Mouse (Mus musculus) ES-E14 (cell line): ENCODE measurements around the gene Jmjd8. TPM values are rescaled to one million over a fixed set of nuclear protein-coding genes. Genes with fewer than 3 reads are reported as not detected.

Experiments
- DNase-seq: peaks from one replicate; pipeline ENCODE4 v3.0.0-alpha.2; 2013; ENCODE audit warnings: low read depth, low spot score
- H3K27ac ChIP-seq: 2 replicates; pipeline ENCODE4 v1.5.1; 2012; ENCODE audit warnings: low read depth, mild to moderate bottlenecking, low read length, moderate library complexity, mixed read lengths; ENCODE audit not compliant: poor library complexity, insufficient read depth, severe bottlenecking
- H3K36me3 ChIP-seq: 2 replicates; pipeline ENCODE4 v1.6.1; 2012; ENCODE audit warnings: mild to moderate bottlenecking, low read length, moderate library complexity, mixed read lengths; ENCODE audit not compliant: control insufficient read depth, poor library complexity, insufficient read depth, severe bottlenecking
- H3K4me1 ChIP-seq, 2 experiments: fragments of 150-350 bp in 1 of 2; sonication (generic) in 1 of 2; 2 replicates each; pipeline ENCODE4 v1.6.1; 2012; ENCODE audit warnings: low read length in 2 of 2, mild to moderate bottlenecking in 1 of 2, mixed read lengths in 1 of 2; ENCODE audit not compliant: control insufficient read depth in 2 of 2, insufficient read depth in 2 of 2, poor library complexity in 1 of 2
- H3K4me3 ChIP-seq, 2 experiments: fragments of 150-350 bp in 1 of 2; sonication (generic) in 1 of 2; 2 replicates each; pipeline ENCODE4 v1.5.1; 2012; ENCODE audit warnings: low read length in 2 of 2, low read depth in 1 of 2, mild to moderate bottlenecking in 1 of 2, mixed read lengths in 1 of 2; ENCODE audit not compliant: insufficient read depth in 1 of 2, poor library complexity in 1 of 2, severe bottlenecking in 1 of 2
- H3K9ac ChIP-seq: 2 replicates; pipeline ENCODE4 v1.6.1; 2012; ENCODE audit warnings: low read depth, mild to moderate bottlenecking, low read length, mixed read lengths; ENCODE audit not compliant: poor library complexity, insufficient read depth, severe bottlenecking
- H3K9me3 ChIP-seq: fragments of 150-350 bp; sonication (generic); 2 replicates; pipeline ENCODE4 v1.6.1; 2012; ENCODE audit warnings: low read depth, mild to moderate bottlenecking, low read length; ENCODE audit not compliant: control insufficient read depth, insufficient read depth
- CHD2 ChIP-seq: IDR thresholded peaks from 2 replicates; pipeline ENCODE4 v1.6.1; 2014; ENCODE audit warnings: mild to moderate bottlenecking, low read depth, low read length, inconsistent platforms
- HCFC1 ChIP-seq: IDR thresholded peaks from 2 replicates; pipeline ENCODE4 v1.6.1; 2012; ENCODE audit warnings: low read length, inconsistent platforms, borderline replicate concordance; ENCODE audit not compliant: insufficient read depth
- MAFK ChIP-seq: IDR thresholded peaks from 2 replicates; pipeline ENCODE4 v1.6.1; 2014; ENCODE audit warnings: mild to moderate bottlenecking, low read depth, low read length, inconsistent platforms; ENCODE audit not compliant: insufficient read depth
- ZC3H11A ChIP-seq: IDR thresholded peaks from 2 replicates; pipeline ENCODE4 v1.6.1; 2012; ENCODE audit warnings: low read depth, mild to moderate bottlenecking, inconsistent platforms, low read length, borderline replicate concordance
- ZNF384 ChIP-seq: IDR thresholded peaks from 2 replicates; pipeline ENCODE4 v1.6.1; 2012; ENCODE audit warnings: low read depth, low read length, inconsistent platforms
- in situ Hi-C, 2 experiments: fragments of 600-800 bp; cut with MboI; formaldehyde crosslinking; loops; one replicate each; pipeline ENCODE4 v1.15.1; 2025; ENCODE audit warnings: low sequenced_read_pairs in 2 of 2, inconsistent platforms in 1 of 2; ENCODE audit not compliant: unreplicated experiment in 2 of 2
- total RNA-seq: library from RNA; depleted of rRNA; stranded (reverse); fragments of 300-350 nt; gene quantifications from 2 replicates; pipeline ENCODE4 v1.2.3, GENCODE M21; 2012

Gene Jmjd8
- total RNA-seq, 1 experiment: 25.1 TPM

- no peak overlapping the region for H3K27ac ChIP-seq
- H3K36me3 ChIP-seq: peaks cover 4% of the 10 kb centered on the region; the same call in 1 of the 2 replicates
- TF ChIP-seq CHD2 (peak; percentile 50; the same call in 1 of the 2 replicates), HCFC1 (peak; percentile 84), ZNF384 (no peak)
- DNase-seq: no peak
- H3K9me3 ChIP-seq: no peaks in the 10 kb centered on the region
- H3K4me1 ChIP-seq: peaks cover 0 to 10% of the 10 kb centered on the region in 2 experiments; a peak in 1 of 4 replicates
- H3K4me3 ChIP-seq: peak overlapping the region; percentile 72 to 88
- in situ Hi-C loops: no loop called here
- peak overlapping the region; percentile 74 for H3K9ac ChIP-seq
Observed at GRCm38 (mm10) chr17:25791843-25792527, 36.7 kb upstream of the Jmjd8 start.

GRCm38 (mm10) chr17:25792615-25793014 is 36.1 kb upstream of the Jmjd8 start, which contains the start of gene Fam173a:
Gene Fam173a, minus strand, starts transcription at chr17:25792901.
- in situ Hi-C loops: no loop called here
- Histone ChIP-seq H3K4me1 (peaks cover 2 to 10% of the 10 kb centered on the region in 2 experiments; a peak in 2 of 4 replicates), H3K9ac (peak within 1 kb of the TSS; percentile 74), H3K27ac (no peak within 1 kb of the TSS), H3K4me3 (peak within 1 kb of the TSS; percentile 72 to 88), H3K36me3 (peaks cover 4% of the 10 kb centered on the region; the same call in 1 of the 2 replicates), H3K9me3 (no peaks in the 10 kb centered on the region)
- DNase-seq: no peak
- TF ChIP-seq MAFK: no peak
- no peak for TF ChIP-seq ZNF384
- no peak for TF ChIP-seq ZC3H11A
- no peak for TF ChIP-seq CHD2
- no peak for TF ChIP-seq HCFC1

DNA sequence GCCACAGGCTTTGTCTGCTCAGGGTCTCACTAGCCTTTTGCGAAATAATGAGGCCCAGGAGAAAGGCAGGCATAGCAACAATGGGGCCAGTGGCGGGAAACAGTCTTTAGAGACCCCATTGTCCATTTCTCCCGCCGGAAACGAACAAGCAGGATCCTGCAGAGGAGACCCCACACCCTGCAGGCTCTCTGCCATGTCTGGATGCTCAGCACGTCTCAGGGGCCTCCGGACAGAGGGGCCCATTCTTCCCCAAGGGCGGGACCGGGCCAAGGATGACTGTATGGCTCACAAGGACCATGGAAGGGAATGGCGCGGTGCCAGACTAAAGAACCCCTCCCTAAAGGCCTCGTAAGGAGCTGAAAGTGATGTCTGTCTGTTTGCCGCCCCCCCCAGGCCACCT is 34.5 kb upstream of the Jmjd8 start:
- H3K9me3 ChIP-seq: no peaks in the 10 kb centered on the region
- TF ChIP-seq MAFK: no peak
- TF ChIP-seq ZNF384: no peak
- TF ChIP-seq ZC3H11A: no peak
- TF ChIP-seq HCFC1: no peak
- TF ChIP-seq CHD2: no peak
- DNase-seq: no peak
- no peak overlapping the region for H3K9ac ChIP-seq
- in situ Hi-C loops: no loop called here
- no peak overlapping the region for H3K4me3 ChIP-seq
- H3K27ac ChIP-seq: no peak overlapping the region
- peaks cover 3 to 10% of the 10 kb centered on the region in 2 experiments; a peak in 2 of 4 replicates for H3K4me1 ChIP-seq
- peaks cover 4% of the 10 kb centered on the region; the same call in 1 of the 2 replicates for H3K36me3 ChIP-seq

- no peak for DNase-seq
- H3K36me3 ChIP-seq: peaks cover 4% of the 10 kb centered on the region; the same call in 1 of the 2 replicates
- in situ Hi-C loops: no loop called here
- H3K9ac ChIP-seq: no peak overlapping the region
- H3K4me3 ChIP-seq: no peak overlapping the region
- H3K9me3 ChIP-seq: no peaks in the 10 kb centered on the region
- TF ChIP-seq MAFK (no peak), CHD2 (no peak), HCFC1 (no peak), ZC3H11A (no peak), ZNF384 (no peak)
- H3K27ac ChIP-seq: no peak overlapping the region
- H3K4me1 ChIP-seq: peaks cover 3 to 10% of the 10 kb centered on the region in 2 experiments; a peak in 2 of 4 replicates
Observed at GRCm38 (mm10) chr17:25794998-25795397, 33.7 kb upstream of the Jmjd8 start.
